Mouse (Mus musculus): ENCODE measurements at regions not wholly inside any gene's neighbourhood (a gene's known extent, or its start where the extent isn't known, plus 50 kb on each side); places are given as distances from the start of the nearest gene placed in this dataset.

GRCm38 (mm10) chr7:111354066-111354465, 271.2 kb upstream of the Eif4g2 start:
- H3K4me3 ChIP-seq (ENCODE audit: low read depth, low read length), result no peak overlapping the region
- H3K4me2 ChIP-seq (replicated peaks; ENCODE audit: low read depth, low read length), result no peak overlapping the region
- H3K9ac ChIP-seq (replicated peaks; ENCODE audit: low read depth), result no peak overlapping the region
- WGBS, result 75% methylated on average over 4 of the region's 4 CpGs
- H3K27ac ChIP-seq (ENCODE audit: low read length), result no peak overlapping the region
- H3K9me3 ChIP-seq (ENCODE audit: low read length), result no peaks in the 10 kb centered on the region
- no peaks in the 10 kb centered on the region for H3K27me3 ChIP-seq (replicated peaks; ENCODE audit: insufficient read depth, low read length)
- no peaks in the 10 kb centered on the region for H3K36me3 ChIP-seq (ENCODE audit: insufficient read depth, low read length)
- DNase-seq (ENCODE audit: low spot score) (no peak), ATAC-seq (no peak)
- no peak for TF ChIP-seq CTCF (IDR thresholded peaks at IDR 0.05)
- TF ChIP-seq EP300 (IDR thresholded peaks at IDR 0.05), result no peak
- H3K4me1 ChIP-seq (ENCODE audit: insufficient read depth, low read depth, low read length), result no peaks in the 10 kb centered on the region

GRCm38 (mm10) chr7:111352176-111352575, 269.3 kb upstream of the Eif4g2 start:
- Histone ChIP-seq H3K27ac (ENCODE audit: low read length) (no peak overlapping the region), H3K9ac (replicated peaks; ENCODE audit: low read depth) (no peak overlapping the region), H3K9me3 (ENCODE audit: low read length) (no peaks in the 10 kb centered on the region), H3K4me3 (ENCODE audit: low read depth, low read length) (no peak overlapping the region), H3K4me1 (ENCODE audit: insufficient read depth, low read depth, low read length) (no peaks in the 10 kb centered on the region), H3K36me3 (ENCODE audit: insufficient read depth, low read length) (no peaks in the 10 kb centered on the region), H3K27me3 (replicated peaks; ENCODE audit: insufficient read depth, low read length) (no peaks in the 10 kb centered on the region), H3K4me2 (replicated peaks; ENCODE audit: low read depth, low read length) (no peak overlapping the region)
- peak; percentile 54 for DNase-seq (ENCODE audit: low spot score)
- TF ChIP-seq EP300 (IDR thresholded peaks at IDR 0.05), result no peak
- TF ChIP-seq CTCF (IDR thresholded peaks at IDR 0.05), result no peak
- 67% methylated on average over 2 of the region's 2 CpGs for WGBS
- no peak for ATAC-seq

DNA sequence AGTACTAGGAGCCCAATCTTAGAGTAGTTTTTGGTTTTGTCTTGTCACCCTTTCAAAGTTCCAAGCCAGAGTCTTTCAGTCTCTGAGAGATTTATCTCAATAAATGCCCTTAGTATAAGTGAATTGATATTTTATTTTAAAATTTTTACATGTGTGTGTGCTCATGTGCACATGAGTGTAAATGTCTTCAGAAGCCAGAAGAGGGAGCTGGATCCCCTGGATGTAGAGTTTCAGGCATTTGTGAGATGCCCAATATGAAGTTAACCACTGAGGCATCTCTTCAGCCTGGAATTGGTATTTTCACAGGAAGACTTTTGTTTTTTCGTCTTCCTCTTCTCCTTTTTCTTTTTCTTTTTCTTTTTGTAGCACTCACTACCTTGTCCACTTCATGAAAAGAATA, 262.3 kb upstream of the Eif4g2 start:
- Histone ChIP-seq H3K4me2 (replicated peaks; ENCODE audit: low read depth, low read length) (no peak overlapping the region), H3K9ac (replicated peaks; ENCODE audit: low read depth) (no peak overlapping the region), H3K9me3 (ENCODE audit: low read length) (no peaks in the 10 kb centered on the region), H3K4me1 (ENCODE audit: insufficient read depth, low read depth, low read length) (no peaks in the 10 kb centered on the region), H3K27me3 (replicated peaks; ENCODE audit: insufficient read depth, low read length) (no peaks in the 10 kb centered on the region), H3K36me3 (ENCODE audit: insufficient read depth, low read length) (no peaks in the 10 kb centered on the region), H3K4me3 (ENCODE audit: low read depth, low read length) (no peak overlapping the region), H3K27ac (ENCODE audit: low read length) (no peak overlapping the region)
- ATAC-seq (no peak), DNase-seq (ENCODE audit: low spot score) (no peak)
- TF ChIP-seq CTCF (IDR thresholded peaks at IDR 0.05), result peak; percentile 28
- no peak for TF ChIP-seq EP300 (IDR thresholded peaks at IDR 0.05)
- 80% methylated on average over 1 of the region's 1 CpGs for WGBS

- TF ChIP-seq CTCF (IDR thresholded peaks at IDR 0.05) (no peak), EP300 (IDR thresholded peaks at IDR 0.05) (no peak)
- DNase-seq (ENCODE audit: low spot score) (no peak), ATAC-seq (no peak)
- no peaks in the 10 kb centered on the region for H3K27me3 ChIP-seq (replicated peaks; ENCODE audit: insufficient read depth, low read length)
- H3K4me1 ChIP-seq (ENCODE audit: insufficient read depth, low read depth, low read length), result no peaks in the 10 kb centered on the region
- H3K4me2 ChIP-seq (replicated peaks; ENCODE audit: low read depth, low read length), result no peak overlapping the region
- no peaks in the 10 kb centered on the region for H3K36me3 ChIP-seq (ENCODE audit: insufficient read depth, low read length)
- no peak overlapping the region for H3K27ac ChIP-seq (ENCODE audit: low read length)
- no peak overlapping the region for H3K9ac ChIP-seq (replicated peaks; ENCODE audit: low read depth)
- no peaks in the 10 kb centered on the region for H3K9me3 ChIP-seq (ENCODE audit: low read length)
- no peak overlapping the region for H3K4me3 ChIP-seq (ENCODE audit: low read depth, low read length)
- 47% methylated on average over 3 of the region's 3 CpGs for WGBS
These were observed 254.2 kb upstream of the Eif4g2 start for GRCm38 (mm10) chr7:111337053-111337452.

- Histone ChIP-seq H3K27me3 (replicated peaks; ENCODE audit: insufficient read depth, low read length) (no peaks in the 10 kb centered on the region), H3K27ac (ENCODE audit: low read length) (no peak overlapping the region), H3K9me3 (ENCODE audit: low read length) (no peaks in the 10 kb centered on the region), H3K4me3 (ENCODE audit: low read depth, low read length) (no peak overlapping the region), H3K36me3 (ENCODE audit: insufficient read depth, low read length) (no peaks in the 10 kb centered on the region), H3K4me2 (replicated peaks; ENCODE audit: low read depth, low read length) (no peak overlapping the region), H3K9ac (replicated peaks; ENCODE audit: low read depth) (no peak overlapping the region), H3K4me1 (ENCODE audit: insufficient read depth, low read depth, low read length) (no peaks in the 10 kb centered on the region)
- DNase-seq (ENCODE audit: low spot score) (no peak), ATAC-seq (no peak)
- 66% methylated on average over 6 of the region's 6 CpGs for WGBS
- TF ChIP-seq CTCF (IDR thresholded peaks at IDR 0.05) (no peak), EP300 (IDR thresholded peaks at IDR 0.05) (no peak)
These were observed 240.1 kb upstream of the Eif4g2 start for GRCm38 (mm10) chr7:111322901-111323300.

- Histone ChIP-seq H3K9me3 (ENCODE audit: low read length) (no peaks in the 10 kb centered on the region), H3K36me3 (ENCODE audit: insufficient read depth, low read length) (no peaks in the 10 kb centered on the region), H3K4me1 (ENCODE audit: insufficient read depth, low read depth, low read length) (no peaks in the 10 kb centered on the region), H3K4me2 (replicated peaks; ENCODE audit: low read depth, low read length) (no peak overlapping the region), H3K9ac (replicated peaks; ENCODE audit: low read depth) (no peak overlapping the region), H3K27ac (ENCODE audit: low read length) (no peak overlapping the region), H3K4me3 (ENCODE audit: low read depth, low read length) (no peak overlapping the region), H3K27me3 (replicated peaks; ENCODE audit: insufficient read depth, low read length) (no peaks in the 10 kb centered on the region)
- ATAC-seq, result no peak
- TF ChIP-seq CTCF (IDR thresholded peaks at IDR 0.05) (no peak), EP300 (IDR thresholded peaks at IDR 0.05) (no peak)
- WGBS, result 76% methylated on average over 1 of the region's 1 CpGs
- no peak for DNase-seq (ENCODE audit: low spot score)
These were observed 237.1 kb upstream of the Eif4g2 start for GRCm38 (mm10) chr7:111319917-111320316.

DNA sequence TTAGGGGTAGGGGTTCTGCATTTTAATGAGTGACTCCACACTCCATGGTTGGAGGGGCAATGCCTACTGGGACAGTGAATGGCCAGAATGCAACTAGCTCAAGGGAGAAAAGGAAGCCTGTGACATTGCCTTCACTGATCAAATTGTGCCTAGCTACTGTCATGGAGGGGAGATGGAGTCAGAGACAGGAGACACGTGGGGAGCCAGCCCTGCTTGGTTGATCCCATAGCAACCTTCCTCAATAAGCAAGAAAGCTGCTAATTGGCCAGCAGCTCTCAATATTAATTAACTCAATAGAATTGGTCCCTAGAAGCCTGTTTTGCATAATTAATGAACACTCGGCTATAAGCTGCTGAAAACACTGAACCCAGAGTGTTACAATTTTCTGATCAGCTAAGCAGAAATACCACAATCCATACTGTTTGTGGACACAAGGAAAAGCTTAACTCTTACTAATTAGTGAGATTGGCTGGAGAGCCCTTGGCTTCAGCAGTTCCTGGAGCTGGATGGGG, 233.7 kb upstream of the Eif4g2 start:
- no peaks in the 10 kb centered on the region for H3K27me3 ChIP-seq (replicated peaks; ENCODE audit: insufficient read depth, low read length)
- H3K27ac ChIP-seq (ENCODE audit: low read length), result no peak overlapping the region
- no peak for DNase-seq (ENCODE audit: low spot score)
- no peak for ATAC-seq
- H3K9ac ChIP-seq (replicated peaks; ENCODE audit: low read depth), result no peak overlapping the region
- H3K9me3 ChIP-seq (ENCODE audit: low read length), result no peaks in the 10 kb centered on the region
- no peak overlapping the region for H3K4me2 ChIP-seq (replicated peaks; ENCODE audit: low read depth, low read length)
- H3K36me3 ChIP-seq (ENCODE audit: insufficient read depth, low read length), result no peaks in the 10 kb centered on the region
- WGBS, result 67% methylated on average over 2 of the region's 2 CpGs
- TF ChIP-seq EP300 (IDR thresholded peaks at IDR 0.05) (no peak), CTCF (IDR thresholded peaks at IDR 0.05) (no peak)
- H3K4me3 ChIP-seq (ENCODE audit: low read depth, low read length), result no peak overlapping the region
- H3K4me1 ChIP-seq (ENCODE audit: insufficient read depth, low read depth, low read length), result no peaks in the 10 kb centered on the region

All from lung, postnatal 0 days (tissue).